Mouse (Mus musculus) forebrain, postnatal 0 days (tissue): Measurements from ENCODE around the gene Wrap73. TPM values are rescaled to one million over a fixed set of nuclear protein-coding genes. Genes with fewer than 3 reads are reported as not detected.

ENCODE experiments used
- ATAC-seq: fragments of 200-750 bp; cut with Nextera tagmentation; 2 replicates; pipeline ENCODE4 v1.8.0; 2017; ENCODE audit warnings: mild to moderate bottlenecking, moderate library complexity
- DNase-seq: peaks from one replicate; pipeline ENCODE4 v3.0.0-alpha.2; 2015
- H3K27ac ChIP-seq: fragments of 300-500 bp; sonication (generic); 2 replicates; pipeline ENCODE4 v1.5.1; 2014; ENCODE audit warnings: low read depth, mild to moderate bottlenecking, antibody characterized with exemption, low read length, moderate library complexity, mixed read lengths
- H3K27me3 ChIP-seq: fragments of 300-500 bp; sonication (generic); 2 replicates; pipeline ENCODE4 v1.6.1; 2014; ENCODE audit warnings: mild to moderate bottlenecking, low read length, mixed read lengths; ENCODE audit not compliant: insufficient read depth
- H3K36me3 ChIP-seq: fragments of 300-500 bp; sonication (generic); 2 replicates; pipeline ENCODE4 v1.6.1; 2014; ENCODE audit warnings: mild to moderate bottlenecking, moderate library complexity; ENCODE audit not compliant: insufficient read depth
- H3K4me1 ChIP-seq: fragments of 300-500 bp; sonication (generic); 2 replicates; pipeline ENCODE4 v1.6.1; 2014; ENCODE audit warnings: antibody characterized with exemption; ENCODE audit not compliant: insufficient read depth
- H3K4me2 ChIP-seq: fragments of 300-500 bp; sonication (generic); 2 replicates; pipeline ENCODE4 v1.6.1; 2014; ENCODE audit warnings: low read depth, mild to moderate bottlenecking, moderate library complexity
- H3K4me3 ChIP-seq: fragments of 300-500 bp; sonication (generic); 2 replicates; pipeline ENCODE4 v1.5.1; 2014; ENCODE audit warnings: low read depth, low read length, mixed read lengths
- H3K9ac ChIP-seq: fragments of 300-500 bp; sonication (generic); 2 replicates; pipeline ENCODE4 v1.6.1; 2014; ENCODE audit warnings: mild to moderate bottlenecking
- H3K9me3 ChIP-seq: fragments of 300-500 bp; sonication (generic); 2 replicates; pipeline ENCODE4 v1.6.1; 2016; ENCODE audit warnings: low read length
- CTCF ChIP-seq: sonication (generic); IDR thresholded peaks from 2 replicates; pipeline ENCODE4 v1.5.1; 2016; ENCODE audit warnings: antibody characterized with exemption, control low read depth, low read depth
- WGBS: fragments of 180-500 bp; shearing (Covaris S2); extraction: QIAGEN DNeasy Blood & Tissue Kit; methylation state at CpG from one replicate; pipeline ENCODE4 v1.1.7; 2014; 5-methylcytosine and 5-hydroxymethylcytosine counted together
- polyA plus RNA-seq: library from polyadenylated mRNA; unstranded; fragments of >200 nt; fragmentation: Nextera tagmentation; extraction: Ambion mirVana; gene quantifications from 2 replicates; pipeline ENCODE4 v1.2.1, GENCODE M21; 2015
- total RNA-seq: library from RNA; depleted of rRNA; stranded (reverse); fragments of >200 nt; gene quantifications from 2 replicates; pipeline ENCODE4 v1.2.3, GENCODE M21; 2014

The Wrap73 gene
- total and polyA plus RNA-seq, 2 experiments from 2014 or later = 37.6 to 44.4 TPM

GRCm38 (mm10) chr4:154156050-154156449 lies 13.9 kb downstream of the Wrap73 start:
- DNase-seq (no peak), ATAC-seq (no peak)
- no peaks in the 10 kb centered on the region for H3K27me3 ChIP-seq
- WGBS = 87% methylated on average over 7 of the region's 7 CpGs
- no peak for TF ChIP-seq CTCF
- H3K4me2 ChIP-seq = no peak overlapping the region
- peaks cover 9% of the 10 kb centered on the region; the same call in 1 of the 2 replicates for H3K4me1 ChIP-seq
- no peaks in the 10 kb centered on the region for H3K9me3 ChIP-seq
- no peak overlapping the region for H3K4me3 ChIP-seq
- no peak overlapping the region for H3K9ac ChIP-seq
- H3K36me3 ChIP-seq = peaks cover 61% of the 10 kb centered on the region
- no peak overlapping the region for H3K27ac ChIP-seq

- no peak overlapping the region for H3K4me3 ChIP-seq
- H3K9me3 ChIP-seq = no peaks in the 10 kb centered on the region
- no peaks in the 10 kb centered on the region for H3K27me3 ChIP-seq
- 89% methylated on average over 14 of the region's 14 CpGs for WGBS
- DNase-seq (no peak), ATAC-seq (no peak)
- peaks cover 14% of the 10 kb centered on the region; the same call in 1 of the 2 replicates for H3K4me1 ChIP-seq
- H3K36me3 ChIP-seq = peaks cover 43% of the 10 kb centered on the region
- H3K4me2 ChIP-seq = no peak overlapping the region
- TF ChIP-seq CTCF = no peak
- no peak overlapping the region for H3K27ac ChIP-seq
- no peak overlapping the region for H3K9ac ChIP-seq
Observed at GRCm38 (mm10) chr4:154157970-154158662, 15.9 kb downstream of the Wrap73 start.

GRCm38 (mm10) chr4:154159002-154159401 lies 16.8 kb downstream of the Wrap73 start:
- no peaks in the 10 kb centered on the region for H3K9me3 ChIP-seq
- H3K27me3 ChIP-seq = no peaks in the 10 kb centered on the region
- peak overlapping the region; percentile 91; the same call in 1 of the 2 replicates for H3K4me3 ChIP-seq
- 19% methylated on average over 6 of the region's 6 CpGs for WGBS
- ATAC-seq = peak; percentile 12; the same call in 1 of the 2 replicates
- H3K4me2 ChIP-seq = peak overlapping the region; percentile 76
- peaks cover 14% of the 10 kb centered on the region; the same call in 1 of the 2 replicates for H3K4me1 ChIP-seq
- peak overlapping the region; percentile 65; the same call in 1 of the 2 replicates for H3K9ac ChIP-seq
- peak; percentile 88 for DNase-seq
- no peak overlapping the region for H3K27ac ChIP-seq
- TF ChIP-seq CTCF = peak; percentile 100
- peaks cover 42% of the 10 kb centered on the region for H3K36me3 ChIP-seq

- Histone ChIP-seq H3K4me1 (peaks cover 14% of the 10 kb centered on the region; the same call in 1 of the 2 replicates), H3K4me2 (peak overlapping the region; percentile 76), H3K9ac (peak overlapping the region; percentile 65), H3K27ac (peak overlapping the region; percentile 72), H3K4me3 (peak overlapping the region; percentile 91), H3K36me3 (peaks cover 35% of the 10 kb centered on the region), H3K27me3 (no peaks in the 10 kb centered on the region), H3K9me3 (no peaks in the 10 kb centered on the region)
- TF ChIP-seq CTCF = no peak
- WGBS = 7% methylated on average over 47 of the region's 47 CpGs
- DNase-seq (peak; percentile 43), ATAC-seq (peak; percentile 50)
Observed at GRCm38 (mm10) chr4:154159961-154160537, 17.9 kb downstream of the Wrap73 start.

GRCm38 (mm10) chr4:154160538-154161390 lies 18.6 kb downstream of the Wrap73 start, which contains the start of gene Tprgl:
Gene Tprgl, minus strand, starts transcription at chr4:154160666.
- under 1% methylated on average over 73 of the region's 75 CpGs for WGBS
- ATAC-seq (peak; percentile 99), DNase-seq (peak; percentile 97)
- Histone ChIP-seq H3K27me3 (no peaks in the 10 kb centered on the region), H3K27ac (peak within 1 kb of the TSS; percentile 72), H3K4me1 (peaks cover 14% of the 10 kb centered on the region; the same call in 1 of the 2 replicates), H3K9me3 (no peaks in the 10 kb centered on the region), H3K36me3 (peaks cover 28% of the 10 kb centered on the region), H3K4me2 (peak within 1 kb of the TSS; percentile 89), H3K4me3 (peak within 1 kb of the TSS; percentile 91), H3K9ac (peak within 1 kb of the TSS; percentile 66)
- no peak for TF ChIP-seq CTCF

GRCm38 (mm10) chr4:154163296-154163695 lies 21.1 kb downstream of the Wrap73 start:
- no peak overlapping the region for H3K27ac ChIP-seq
- no peaks in the 10 kb centered on the region for H3K27me3 ChIP-seq
- no peak overlapping the region for H3K4me2 ChIP-seq
- H3K9me3 ChIP-seq = no peaks in the 10 kb centered on the region
- ATAC-seq (no peak), DNase-seq (peak; percentile 88)
- no peak overlapping the region for H3K4me3 ChIP-seq
- no peak overlapping the region for H3K9ac ChIP-seq
- WGBS = 13% methylated on average over 7 of the region's 7 CpGs
- peaks cover 4% of the 10 kb centered on the region; the same call in 1 of the 2 replicates for H3K36me3 ChIP-seq
- peak; percentile 89 for TF ChIP-seq CTCF
- H3K4me1 ChIP-seq = peaks cover 14% of the 10 kb centered on the region; the same call in 1 of the 2 replicates
